Mouse (Mus musculus): Measurements from ENCODE around the gene Ppp1r9b. TPM values are rescaled to one million over a fixed set of nuclear protein-coding genes. Genes with fewer than 3 reads are reported as not detected.
A peak's percentile ranks its signal among the peaks of the same experiment; 100 is the strongest.

Ppp1r9b gene
- total RNA-seq (2014; rRNA removed) (2.6 and 4.0 TPM in 2 replicates), polyA plus RNA-seq (2012; rRNA removed) (3.5 and 3.6 TPM in 2 replicates)

GRCm38 (mm10) chr11:94990749-94991577 is at the start of gene Ppp1r9b:
Gene Ppp1r9b, plus strand, starts transcription at chr11:94991035.
- DNase-seq (ENCODE audit: extremely low read depth, low read depth, low spot score), result peak; percentile 43
- 1% methylated on average over 69 of the region's 69 CpGs for WGBS
- no peaks in the 10 kb centered on the region for H3K36me3 ChIP-seq (ENCODE audit: control insufficient read depth, insufficient read depth, low read length)

GRCm38 (mm10) chr11:94941121-94941520 is 49.7 kb upstream of the Ppp1r9b start:
- Histone ChIP-seq H3K4me1 (ENCODE audit: control insufficient read depth, insufficient read depth, low read length) (no peaks in the 10 kb centered on the region), H3K27ac (replicated peaks; ENCODE audit: insufficient read depth, low read depth, low read length) (no peak overlapping the region), H3K36me3 (ENCODE audit: control insufficient read depth, insufficient read depth, low read length) (no peaks in the 10 kb centered on the region), H3K4me3 (ENCODE audit: insufficient read depth, low read depth, low read length) (no peak overlapping the region), H3K79me2 (ENCODE audit: control insufficient read depth, insufficient read depth, low read length) (no peaks in the 10 kb centered on the region), H3K27me3 (ENCODE audit: control insufficient read depth, insufficient read depth, low read length) (0 out of 2 replicates have a peak, but pooled peaks cover 1% of the 10 kb centered on the region), H3K9ac (ENCODE audit: low read depth, low read length) (no peak overlapping the region)
- DNase-seq (ENCODE audit: extremely low read depth, low read depth, low spot score), result no peak
- WGBS, result 37% methylated on average over 9 of the region's 9 CpGs
- no peak for TF ChIP-seq POLR2A (IDR thresholded peaks at IDR 0.05; ENCODE audit: extremely low read depth, insufficient read depth, low read length)

More at GRCm38 (mm10) chr11:94990749-94991577, at the start of gene Ppp1r9b:
- peak; percentile 69 for TF ChIP-seq CTCF (IDR thresholded peaks at IDR 0.05; ENCODE audit: low read depth, low read length)
- peak; percentile 43; the same call in 1 of the 2 replicates for TF ChIP-seq POLR2A (IDR thresholded peaks at IDR 0.05; ENCODE audit: extremely low read depth, insufficient read depth, low read length)
- H3K4me1 ChIP-seq (ENCODE audit: control insufficient read depth, insufficient read depth, low read length), result peaks cover 4% of the 10 kb centered on the region; the same call in 1 of the 2 replicates
- H3K4me3 ChIP-seq (ENCODE audit: insufficient read depth, low read depth, low read length), result peak within 1 kb of the TSS; percentile 57
- peaks cover 10% of the 10 kb centered on the region for H3K27me3 ChIP-seq (ENCODE audit: control insufficient read depth, insufficient read depth, low read length)
- H3K9ac ChIP-seq (ENCODE audit: low read depth, low read length), result peak within 1 kb of the TSS; percentile 62
- peak within 1 kb of the TSS; percentile 66 for H3K27ac ChIP-seq (replicated peaks; ENCODE audit: insufficient read depth, low read depth, low read length)
- H3K79me2 ChIP-seq (ENCODE audit: control insufficient read depth, insufficient read depth, low read length), result peaks cover 7% of the 10 kb centered on the region; the same call in 1 of the 2 replicates

GRCm38 (mm10) chr11:94941776-94942175 is 49.1 kb upstream of the Ppp1r9b start:
- no peak overlapping the region for H3K4me3 ChIP-seq (ENCODE audit: insufficient read depth, low read depth, low read length)
- no peak for TF ChIP-seq POLR2A (IDR thresholded peaks at IDR 0.05; ENCODE audit: extremely low read depth, insufficient read depth, low read length)
- TF ChIP-seq CTCF (IDR thresholded peaks at IDR 0.05; ENCODE audit: low read depth, low read length), result no peak
- DNase-seq (ENCODE audit: extremely low read depth, low read depth, low spot score), result no peak
- H3K9ac ChIP-seq (ENCODE audit: low read depth, low read length), result no peak overlapping the region
- H3K27me3 ChIP-seq (ENCODE audit: control insufficient read depth, insufficient read depth, low read length), result no peaks in the 10 kb centered on the region
- no peaks in the 10 kb centered on the region for H3K79me2 ChIP-seq (ENCODE audit: control insufficient read depth, insufficient read depth, low read length)
- no peaks in the 10 kb centered on the region for H3K36me3 ChIP-seq (ENCODE audit: control insufficient read depth, insufficient read depth, low read length)
- H3K4me1 ChIP-seq (ENCODE audit: control insufficient read depth, insufficient read depth, low read length), result no peaks in the 10 kb centered on the region
- H3K27ac ChIP-seq (replicated peaks; ENCODE audit: insufficient read depth, low read depth, low read length), result no peak overlapping the region
- 77% methylated on average over 8 of the region's 8 CpGs for WGBS

GRCm38 (mm10) chr11:94942282-94943023 is 48.4 kb upstream of the Ppp1r9b start:
- no peak overlapping the region for H3K27ac ChIP-seq (replicated peaks; ENCODE audit: insufficient read depth, low read depth, low read length)
- no peaks in the 10 kb centered on the region for H3K4me1 ChIP-seq (ENCODE audit: control insufficient read depth, insufficient read depth, low read length)
- H3K27me3 ChIP-seq (ENCODE audit: control insufficient read depth, insufficient read depth, low read length), result no peaks in the 10 kb centered on the region
- DNase-seq (ENCODE audit: extremely low read depth, low read depth, low spot score), result peak; percentile 18
- 43% methylated on average over 13 of the region's 13 CpGs for WGBS
- peak; percentile 64 for TF ChIP-seq CTCF (IDR thresholded peaks at IDR 0.05; ENCODE audit: low read depth, low read length)
- TF ChIP-seq POLR2A (IDR thresholded peaks at IDR 0.05; ENCODE audit: extremely low read depth, insufficient read depth, low read length), result no peak
- no peaks in the 10 kb centered on the region for H3K79me2 ChIP-seq (ENCODE audit: control insufficient read depth, insufficient read depth, low read length)
- H3K4me3 ChIP-seq (ENCODE audit: insufficient read depth, low read depth, low read length), result no peak overlapping the region
- H3K9ac ChIP-seq (ENCODE audit: low read depth, low read length), result no peak overlapping the region
- H3K36me3 ChIP-seq (ENCODE audit: control insufficient read depth, insufficient read depth, low read length), result no peaks in the 10 kb centered on the region

- H3K9ac ChIP-seq (ENCODE audit: low read depth, low read length), result no peak overlapping the region
- H3K79me2 ChIP-seq (ENCODE audit: control insufficient read depth, insufficient read depth, low read length), result no peaks in the 10 kb centered on the region
- DNase-seq (ENCODE audit: extremely low read depth, low read depth, low spot score), result no peak
- H3K4me3 ChIP-seq (ENCODE audit: insufficient read depth, low read depth, low read length), result no peak overlapping the region
- 69% methylated on average over 15 of the region's 15 CpGs for WGBS
- no peak overlapping the region for H3K27ac ChIP-seq (replicated peaks; ENCODE audit: insufficient read depth, low read depth, low read length)
- H3K27me3 ChIP-seq (ENCODE audit: control insufficient read depth, insufficient read depth, low read length), result no peaks in the 10 kb centered on the region
- no peak for TF ChIP-seq CTCF (IDR thresholded peaks at IDR 0.05; ENCODE audit: low read depth, low read length)
- no peaks in the 10 kb centered on the region for H3K4me1 ChIP-seq (ENCODE audit: control insufficient read depth, insufficient read depth, low read length)
- H3K36me3 ChIP-seq (ENCODE audit: control insufficient read depth, insufficient read depth, low read length), result no peaks in the 10 kb centered on the region
Observed at GRCm38 (mm10) chr11:94943054-94943453, 47.8 kb upstream of the Ppp1r9b start.
